Mouse (Mus musculus) spleen, postnatal 0 days (tissue): ENCODE measurements around the gene Serpinb9b. TPM values are rescaled to one million over a fixed set of nuclear protein-coding genes. Genes with fewer than 3 reads are reported as not detected.

Source experiments
- polyA plus RNA-seq: library from polyadenylated mRNA; unstranded; fragments of >200 nt; fragmentation: Nextera tagmentation; extraction: Ambion mirVana; gene quantifications from 2 replicates; pipeline ENCODE4 v1.2.1, GENCODE M21; 2015

Gene Serpinb9b
- 0.08 and 0.15 TPM in 2 replicates for polyA plus RNA-seq

GRCm38 (mm10) chr13:33027244-33027643 lies at the start of gene Serpinb9b:
Gene Serpinb9b (plus strand): TSS chr13:33027416.

GRCm38 (mm10) chr13:33002950-33003349 lies 24.3 kb upstream of the Serpinb9b start, which contains the start of gene Serpinb9:
Gene Serpinb9 (plus strand): TSS chr13:33003250.

GRCm38 (mm10) chr13:33078056-33078705 lies 51.0 kb downstream of the Serpinb9b start, which contains the start of gene Serpinb1b:
Gene Serpinb1b (plus strand): TSS chr13:33078575.

Other genes starting within 250 kb of the Serpinb9b start
- gene Mylk4, start 243.5 kb upstream of the Serpinb9b start, polyA plus RNA-seq, result 0.06 TPM in 1 of 2 replicates, not detected in the other
- gene Wrnip1, start 225.4 kb upstream of the Serpinb9b start, polyA plus RNA-seq, result 11.2 and 11.7 TPM in 2 replicates
- not detected in 2 replicates for gene D930007J09Rik, start 224.6 kb upstream of the Serpinb9b start, polyA plus RNA-seq
- gene Serpinb1a, start 176.2 kb upstream of the Serpinb9b start, polyA plus RNA-seq, result 88.8 and 133 TPM in 2 replicates
- not detected in 2 replicates for gene Serpinb1c, start 129.2 kb upstream of the Serpinb9b start, polyA plus RNA-seq
- 24.6 and 25.5 TPM in 2 replicates for gene Serpinb6b, start 62.2 kb upstream of the Serpinb9b start, polyA plus RNA-seq
- 8.9 and 10.0 TPM in 2 replicates for gene Serpinb9, start 24.2 kb upstream of the Serpinb9b start, polyA plus RNA-seq
- 0.07 and 0.30 TPM in 2 replicates for gene Serpinb1b, start 51.2 kb downstream of the Serpinb9b start, polyA plus RNA-seq
- not detected in 2 replicates for gene Serpinb9c, start 132.3 kb downstream of the Serpinb9b start, polyA plus RNA-seq
- gene Serpinb9d, start 165.5 kb downstream of the Serpinb9b start, polyA plus RNA-seq, result not detected in 2 replicates
- gene Serpinb9e, start 222.2 kb downstream of the Serpinb9b start, polyA plus RNA-seq, result not detected in 2 replicates